Mouse (Mus musculus): ENCODE measurements around the gene Gm10282. TPM values are rescaled to one million over a fixed set of nuclear protein-coding genes. Genes with fewer than 3 reads are reported as not detected.
A peak's percentile ranks its signal among the peaks of the same experiment; 100 is the strongest.

Gene Gm10282
- polyA plus RNA-seq, 1 experiment from 2014 or later, result 7.8 TPM

- no peaks in the 10 kb centered on the region for H3K27me3 ChIP-seq (replicated peaks; ENCODE audit: control insufficient read depth, insufficient read depth, low read length)
- TF ChIP-seq CTCF (IDR thresholded peaks at IDR 0.05; ENCODE audit: low read depth), result no peak
- H3K4me3 ChIP-seq (ENCODE audit: low read depth, low read length), result no peak overlapping the region
- no peaks in the 10 kb centered on the region for H3K4me1 ChIP-seq (replicated peaks; ENCODE audit: control insufficient read depth, insufficient read depth, low read length)
- WGBS, result 63% methylated on average over 8 of the region's 8 CpGs
- H3K4me2 ChIP-seq (replicated peaks; ENCODE audit: low read depth), result 0 out of 2 replicates have a peak overlapping the region, but pooled peaks have one; percentile 1
- no peaks in the 10 kb centered on the region for H3K36me3 ChIP-seq (ENCODE audit: control insufficient read depth, insufficient read depth)
- no peak overlapping the region for H3K27ac ChIP-seq (ENCODE audit: low read depth, low read length)
- no peak for ATAC-seq
- no peaks in the 10 kb centered on the region for H3K9me3 ChIP-seq (ENCODE audit: control insufficient read depth)
- H3K9ac ChIP-seq (ENCODE audit: low read depth, low read length), result no peak overlapping the region
These were observed 2.0 kb downstream of the Gm10282 start for GRCm38 (mm10) chr8:72302986-72303612.

- Histone ChIP-seq H3K4me1 (replicated peaks; ENCODE audit: control insufficient read depth, insufficient read depth, low read length) (no peaks in the 10 kb centered on the region), H3K36me3 (ENCODE audit: control insufficient read depth, insufficient read depth) (no peaks in the 10 kb centered on the region), H3K27ac (ENCODE audit: low read depth, low read length) (no peak overlapping the region), H3K4me2 (replicated peaks; ENCODE audit: low read depth) (no peak overlapping the region), H3K4me3 (ENCODE audit: low read depth, low read length) (no peak overlapping the region), H3K9ac (ENCODE audit: low read depth, low read length) (no peak overlapping the region), H3K9me3 (ENCODE audit: control insufficient read depth) (no peaks in the 10 kb centered on the region), H3K27me3 (replicated peaks; ENCODE audit: control insufficient read depth, insufficient read depth, low read length) (no peaks in the 10 kb centered on the region)
- no peak for TF ChIP-seq CTCF (IDR thresholded peaks at IDR 0.05; ENCODE audit: low read depth)
- ATAC-seq, result no peak
- WGBS, result 79% methylated on average over 5 of the region's 5 CpGs
These were observed 3.6 kb downstream of the Gm10282 start for GRCm38 (mm10) chr8:72301497-72301896.

GRCm38 (mm10) chr8:72300654-72301400 lies 4.2 kb downstream of the Gm10282 start:
- H3K4me2 ChIP-seq (replicated peaks; ENCODE audit: low read depth), result no peak overlapping the region
- no peak; the same call in 1 of the 2 replicates for TF ChIP-seq CTCF (IDR thresholded peaks at IDR 0.05; ENCODE audit: low read depth)
- ATAC-seq, result no peak

GRCm38 (mm10) chr8:72298928-72299327 lies 6.1 kb downstream of the Gm10282 start:
- ATAC-seq, result no peak
- H3K4me3 ChIP-seq (ENCODE audit: low read depth, low read length), result no peak overlapping the region
- TF ChIP-seq CTCF (IDR thresholded peaks at IDR 0.05; ENCODE audit: low read depth), result no peak
- H3K27me3 ChIP-seq (replicated peaks; ENCODE audit: control insufficient read depth, insufficient read depth, low read length), result no peaks in the 10 kb centered on the region
- WGBS, result 90% methylated on average over 1 of the region's 1 CpGs
- no peaks in the 10 kb centered on the region for H3K9me3 ChIP-seq (ENCODE audit: control insufficient read depth)
- H3K36me3 ChIP-seq (ENCODE audit: control insufficient read depth, insufficient read depth), result no peaks in the 10 kb centered on the region
- H3K27ac ChIP-seq (ENCODE audit: low read depth, low read length), result no peak overlapping the region
- no peak overlapping the region for H3K9ac ChIP-seq (ENCODE audit: low read depth, low read length)
- H3K4me2 ChIP-seq (replicated peaks; ENCODE audit: low read depth), result no peak overlapping the region
- H3K4me1 ChIP-seq (replicated peaks; ENCODE audit: control insufficient read depth, insufficient read depth, low read length), result no peaks in the 10 kb centered on the region

More at GRCm38 (mm10) chr8:72300654-72301400, 4.2 kb downstream of the Gm10282 start:
- Histone ChIP-seq H3K9ac (ENCODE audit: low read depth, low read length) (no peak overlapping the region), H3K9me3 (ENCODE audit: control insufficient read depth) (no peaks in the 10 kb centered on the region), H3K4me1 (replicated peaks; ENCODE audit: control insufficient read depth, insufficient read depth, low read length) (no peaks in the 10 kb centered on the region), H3K36me3 (ENCODE audit: control insufficient read depth, insufficient read depth) (no peaks in the 10 kb centered on the region), H3K4me3 (ENCODE audit: low read depth, low read length) (no peak overlapping the region), H3K27me3 (replicated peaks; ENCODE audit: control insufficient read depth, insufficient read depth, low read length) (no peaks in the 10 kb centered on the region), H3K27ac (ENCODE audit: low read depth, low read length) (no peak overlapping the region)
- 81% methylated on average over 9 of the region's 9 CpGs for WGBS

GRCm38 (mm10) chr8:72296561-72296960 lies 8.5 kb downstream of the Gm10282 start:
- H3K36me3 ChIP-seq (ENCODE audit: control insufficient read depth, insufficient read depth), result no peaks in the 10 kb centered on the region
- H3K9me3 ChIP-seq (ENCODE audit: control insufficient read depth), result no peaks in the 10 kb centered on the region
- 94% methylated on average over 8 of the region's 8 CpGs for WGBS
- H3K4me2 ChIP-seq (replicated peaks; ENCODE audit: low read depth), result no peak overlapping the region
- no peaks in the 10 kb centered on the region for H3K4me1 ChIP-seq (replicated peaks; ENCODE audit: control insufficient read depth, insufficient read depth, low read length)
- H3K9ac ChIP-seq (ENCODE audit: low read depth, low read length), result no peak overlapping the region
- H3K27me3 ChIP-seq (replicated peaks; ENCODE audit: control insufficient read depth, insufficient read depth, low read length), result no peaks in the 10 kb centered on the region
- ATAC-seq, result no peak
- no peak for TF ChIP-seq CTCF (IDR thresholded peaks at IDR 0.05; ENCODE audit: low read depth)
- no peak overlapping the region for H3K4me3 ChIP-seq (ENCODE audit: low read depth, low read length)
- no peak overlapping the region for H3K27ac ChIP-seq (ENCODE audit: low read depth, low read length)

- peak; percentile 5; the same call in 1 of the 2 replicates for TF ChIP-seq CTCF (IDR thresholded peaks at IDR 0.05; ENCODE audit: low read depth)
- H3K4me2 ChIP-seq (replicated peaks; ENCODE audit: low read depth), result no peak overlapping the region
- no peaks in the 10 kb centered on the region for H3K27me3 ChIP-seq (replicated peaks; ENCODE audit: control insufficient read depth, insufficient read depth, low read length)
- H3K27ac ChIP-seq (ENCODE audit: low read depth, low read length), result peak overlapping the region; percentile 61
- 38% methylated on average over 8 of the region's 8 CpGs for WGBS
- H3K9me3 ChIP-seq (ENCODE audit: control insufficient read depth), result no peaks in the 10 kb centered on the region
- H3K36me3 ChIP-seq (ENCODE audit: control insufficient read depth, insufficient read depth), result no peaks in the 10 kb centered on the region
- no peaks in the 10 kb centered on the region for H3K4me1 ChIP-seq (replicated peaks; ENCODE audit: control insufficient read depth, insufficient read depth, low read length)
- no peak overlapping the region for H3K4me3 ChIP-seq (ENCODE audit: low read depth, low read length)
- H3K9ac ChIP-seq (ENCODE audit: low read depth, low read length), result no peak overlapping the region
- peak; percentile 75 for ATAC-seq
These were observed 9.4 kb downstream of the Gm10282 start for GRCm38 (mm10) chr8:72295679-72296078.

Measured in intestine, postnatal 0 days (tissue).